Mouse (Mus musculus): ENCODE measurements around the gene Dis3. TPM values are rescaled to one million over a fixed set of nuclear protein-coding genes. Genes with fewer than 3 reads are reported as not detected.
"Not testable (repeated sequence)": the region's sequence is repeated elsewhere in the genome, so short reads cannot be mapped to it uniquely, and the experiment has no call there.

The Dis3 gene
- polyA plus RNA-seq, 1 experiment from 2014 or later = 27.4 TPM

DNA sequence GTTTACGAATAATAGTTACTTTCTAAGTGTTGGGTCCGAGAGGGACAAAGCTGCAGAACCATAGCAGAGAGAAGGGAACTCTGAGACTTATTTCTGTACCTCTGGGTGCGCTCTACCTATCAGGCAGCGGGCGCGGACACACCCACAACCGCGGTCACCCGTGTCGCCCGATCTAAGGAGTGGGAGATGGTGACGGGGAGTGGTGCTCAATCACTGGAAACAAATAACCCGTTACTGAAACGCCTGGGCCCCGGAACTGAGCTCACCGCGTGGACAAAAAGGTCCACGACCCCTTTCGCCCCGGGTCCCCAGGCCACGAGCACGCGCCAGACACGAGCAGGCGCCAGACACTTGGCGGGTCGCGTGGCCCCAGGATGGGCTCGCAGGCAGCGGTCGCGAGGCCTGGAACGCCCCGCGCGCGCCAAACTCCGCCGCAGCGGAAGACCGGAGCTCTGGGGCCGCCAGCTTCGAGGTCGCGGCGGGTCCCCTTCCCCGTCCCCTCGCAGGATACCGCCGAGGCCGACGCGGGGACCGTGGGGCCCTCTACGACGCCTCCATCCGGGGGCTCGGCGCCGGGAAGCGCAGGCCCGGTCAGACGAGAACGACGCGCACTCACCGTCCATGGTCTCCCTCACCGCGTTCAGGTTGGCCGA, 54.1 kb downstream of the Dis3 start:
- Histone ChIP-seq H3K9me3 (ENCODE audit: control insufficient read depth, low read length) (no peaks in the 10 kb centered on the region), H3K36me3 (ENCODE audit: control insufficient read depth, insufficient read depth, low read length) (no peaks in the 10 kb centered on the region), H3K4me1 (ENCODE audit: control insufficient read depth, insufficient read depth, low read length) (peaks cover 14% of the 10 kb centered on the region), H3K27me3 (ENCODE audit: control insufficient read depth, insufficient read depth, low read length) (no peaks in the 10 kb centered on the region), H3K9ac (replicated peaks; ENCODE audit: low read depth, low read length) (peak overlapping the region; percentile 96), H3K27ac (ENCODE audit: low read depth, low read length) (peak overlapping the region; percentile 83), H3K4me3 (ENCODE audit: low read depth, low read length) (peak overlapping the region; percentile 96), H3K4me2 (ENCODE audit: low read depth, low read length) (peak overlapping the region; percentile 67)
- peak; percentile 45 for ATAC-seq (ENCODE audit: low read depth)
- under 1% methylated on average over 67 of the region's 70 CpGs for WGBS

DNA sequence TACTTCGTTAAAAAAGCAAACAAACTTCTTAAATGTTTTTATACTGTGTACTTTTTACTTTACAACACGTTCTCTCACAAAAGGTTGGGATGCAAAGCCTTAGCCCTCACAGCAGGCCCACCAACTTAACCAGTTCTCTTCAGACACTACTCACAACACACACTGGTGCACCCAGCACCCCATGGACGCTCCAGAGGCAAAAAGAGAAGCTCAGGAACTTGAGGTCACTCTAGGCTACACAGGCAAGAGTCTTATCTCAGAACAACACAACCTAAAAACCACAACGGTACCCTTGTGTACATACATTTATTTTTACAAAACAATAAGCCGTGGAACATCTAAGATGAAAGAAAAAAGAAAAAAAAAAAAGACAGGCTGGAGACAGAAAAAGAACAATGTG, 54.9 kb downstream of the Dis3 start:
- H3K4me2 ChIP-seq (ENCODE audit: low read depth, low read length) = peak overlapping the region; percentile 67
- no peaks in the 10 kb centered on the region for H3K9me3 ChIP-seq (ENCODE audit: control insufficient read depth, low read length)
- peak overlapping the region; percentile 96 for H3K4me3 ChIP-seq (ENCODE audit: low read depth, low read length)
- WGBS = 6% methylated on average over 5 of the region's 5 CpGs
- no peak overlapping the region for H3K27ac ChIP-seq (ENCODE audit: low read depth, low read length)
- H3K4me1 ChIP-seq (ENCODE audit: control insufficient read depth, insufficient read depth, low read length) = peaks cover 14% of the 10 kb centered on the region
- H3K9ac ChIP-seq (replicated peaks; ENCODE audit: low read depth, low read length) = peak overlapping the region; percentile 96; the same call in 1 of the 2 replicates
- ATAC-seq (ENCODE audit: low read depth) = no peak
- no peaks in the 10 kb centered on the region for H3K27me3 ChIP-seq (ENCODE audit: control insufficient read depth, insufficient read depth, low read length)
- H3K36me3 ChIP-seq (ENCODE audit: control insufficient read depth, insufficient read depth, low read length) = no peaks in the 10 kb centered on the region; the same call in 1 of the 2 replicates

DNA sequence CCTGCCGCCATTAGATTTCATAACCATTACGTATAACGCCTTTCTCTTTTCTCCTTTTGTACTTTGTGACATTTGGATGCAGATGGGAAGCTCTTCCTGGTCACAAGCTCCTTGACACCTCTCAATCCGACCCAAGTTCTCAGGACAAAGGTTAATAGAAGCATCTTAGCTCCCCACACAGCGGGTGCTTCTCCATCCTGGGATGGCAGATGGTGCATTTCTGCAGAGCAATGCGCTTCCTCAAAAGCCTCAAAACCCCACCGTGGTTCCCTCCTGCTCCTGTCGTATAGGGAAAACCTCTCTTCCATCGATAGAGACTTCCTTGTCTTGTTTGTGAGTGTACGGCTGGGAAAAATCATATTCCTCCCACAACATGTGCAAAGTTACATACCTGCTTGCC, 55.5 kb downstream of the Dis3 start:
- H3K4me2 ChIP-seq (ENCODE audit: low read depth, low read length) = peak overlapping the region; percentile 67
- H3K36me3 ChIP-seq (ENCODE audit: control insufficient read depth, insufficient read depth, low read length) = no peaks in the 10 kb centered on the region; the same call in 1 of the 2 replicates
- no peaks in the 10 kb centered on the region for H3K27me3 ChIP-seq (ENCODE audit: control insufficient read depth, insufficient read depth, low read length)
- no peak overlapping the region; the same call in 1 of the 2 replicates for H3K4me3 ChIP-seq (ENCODE audit: low read depth, low read length)
- H3K4me1 ChIP-seq (ENCODE audit: control insufficient read depth, insufficient read depth, low read length) = peaks cover 14% of the 10 kb centered on the region
- 0 out of 2 replicates have a peak overlapping the region, but pooled peaks have one; percentile 29 for H3K9ac ChIP-seq (replicated peaks; ENCODE audit: low read depth, low read length)
- H3K27ac ChIP-seq (ENCODE audit: low read depth, low read length) = no peak overlapping the region
- ATAC-seq (ENCODE audit: low read depth) = no peak
- 19% methylated on average over 10 of the region's 10 CpGs for WGBS
- no peaks in the 10 kb centered on the region for H3K9me3 ChIP-seq (ENCODE audit: control insufficient read depth, low read length)

DNA sequence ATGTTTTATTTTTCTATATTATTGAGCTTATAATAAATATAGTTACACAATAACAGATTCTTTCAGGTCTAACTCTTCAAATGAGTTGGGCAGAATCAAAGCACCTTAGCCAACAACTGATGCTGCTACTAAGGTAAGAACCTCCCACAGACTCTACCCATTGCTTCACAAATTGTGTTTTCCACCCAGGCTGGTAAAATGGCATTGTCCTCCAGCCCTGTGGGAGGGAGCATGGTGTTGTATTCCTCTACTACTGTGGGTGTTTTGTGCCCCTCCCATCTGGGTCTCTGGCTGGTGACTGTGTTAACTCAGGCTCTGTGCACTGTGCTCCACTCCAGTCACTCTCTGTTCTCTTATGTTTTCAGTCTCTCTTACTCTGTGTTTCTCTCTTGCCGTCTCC, 56.1 kb downstream of the Dis3 start:
- H3K27me3 ChIP-seq (ENCODE audit: control insufficient read depth, insufficient read depth, low read length) = no peaks in the 10 kb centered on the region
- no peaks in the 10 kb centered on the region; the same call in 1 of the 2 replicates for H3K36me3 ChIP-seq (ENCODE audit: control insufficient read depth, insufficient read depth, low read length)
- H3K4me2 ChIP-seq (ENCODE audit: low read depth, low read length) = peak overlapping the region; percentile 67
- H3K4me1 ChIP-seq (ENCODE audit: control insufficient read depth, insufficient read depth, low read length) = peaks cover 14% of the 10 kb centered on the region
- H3K4me3 ChIP-seq (ENCODE audit: low read depth, low read length) = no peak overlapping the region
- ATAC-seq (ENCODE audit: low read depth) = no peak
- H3K27ac ChIP-seq (ENCODE audit: low read depth, low read length) = no peak overlapping the region
- H3K9me3 ChIP-seq (ENCODE audit: control insufficient read depth, low read length) = no peaks in the 10 kb centered on the region
- no peak overlapping the region for H3K9ac ChIP-seq (replicated peaks; ENCODE audit: low read depth, low read length)
- 29% methylated on average over 1 of the region's 1 CpGs for WGBS

DNA sequence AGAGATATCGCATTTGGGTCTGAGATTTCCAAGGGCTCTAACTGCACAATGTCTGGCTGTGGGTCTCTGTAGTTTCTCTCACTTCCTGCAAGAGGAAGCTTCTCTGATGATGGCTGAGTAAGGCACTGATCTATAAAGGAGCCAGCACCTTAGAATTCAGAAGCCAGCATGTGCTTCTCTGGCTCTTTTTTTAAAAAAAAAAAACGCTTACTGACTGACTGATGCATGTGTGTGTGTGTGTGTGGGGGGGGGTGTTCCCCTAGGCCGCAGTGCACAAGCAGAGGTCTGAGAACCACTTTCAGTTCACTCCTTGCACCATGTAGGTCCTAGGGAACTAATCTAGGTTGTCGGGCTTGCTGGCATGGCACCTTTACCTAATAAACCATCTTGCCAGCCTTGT, 58.2 kb downstream of the Dis3 start:
- Histone ChIP-seq H3K27me3 (ENCODE audit: control insufficient read depth, insufficient read depth, low read length) (no peaks in the 10 kb centered on the region), H3K9me3 (ENCODE audit: control insufficient read depth, low read length) (no peaks in the 10 kb centered on the region), H3K27ac (ENCODE audit: low read depth, low read length) (no peak overlapping the region), H3K4me3 (ENCODE audit: low read depth, low read length) (no peak overlapping the region), H3K4me2 (ENCODE audit: low read depth, low read length) (no peak overlapping the region), H3K9ac (replicated peaks; ENCODE audit: low read depth, low read length) (no peak overlapping the region), H3K4me1 (ENCODE audit: control insufficient read depth, insufficient read depth, low read length) (peaks cover 14% of the 10 kb centered on the region), H3K36me3 (ENCODE audit: control insufficient read depth, insufficient read depth, low read length) (no peaks in the 10 kb centered on the region; the same call in 1 of the 2 replicates)
- WGBS = 77% methylated on average over 4 of the region's 4 CpGs
- ATAC-seq (ENCODE audit: low read depth) = no peak

DNA sequence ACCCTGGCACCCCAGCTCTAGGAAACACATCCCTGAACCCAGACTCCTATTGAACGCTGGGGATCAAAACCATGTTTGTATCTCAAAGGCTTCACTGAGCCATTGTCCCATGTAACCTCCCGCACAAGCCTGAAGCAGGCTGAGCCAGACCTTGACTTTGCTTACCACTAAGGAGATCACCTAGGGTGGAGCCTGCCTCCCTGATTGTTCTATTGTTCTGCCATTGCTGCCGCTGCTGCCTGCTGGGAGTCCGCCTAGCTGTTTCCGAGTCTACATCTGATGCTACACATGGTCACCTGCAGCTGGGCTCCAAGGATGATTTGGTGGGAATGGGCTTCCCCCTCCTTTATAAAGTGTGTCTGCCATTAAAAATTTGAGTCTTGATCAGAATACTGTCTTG, 60.3 kb downstream of the Dis3 start:
- not testable (repeated sequence) for H3K9me3 ChIP-seq (ENCODE audit: control insufficient read depth, low read length); ATAC-seq (ENCODE audit: low read depth); H3K36me3 ChIP-seq (ENCODE audit: control insufficient read depth, insufficient read depth, low read length); H3K27ac ChIP-seq (ENCODE audit: low read depth, low read length); H3K4me2 ChIP-seq (ENCODE audit: low read depth, low read length); H3K9ac ChIP-seq (replicated peaks; ENCODE audit: low read depth, low read length); H3K4me3 ChIP-seq (ENCODE audit: low read depth, low read length); H3K4me1 ChIP-seq (ENCODE audit: control insufficient read depth, insufficient read depth, low read length); H3K27me3 ChIP-seq (ENCODE audit: control insufficient read depth, insufficient read depth, low read length)
- WGBS = 58% methylated on average over 5 of the region's 5 CpGs

DNA sequence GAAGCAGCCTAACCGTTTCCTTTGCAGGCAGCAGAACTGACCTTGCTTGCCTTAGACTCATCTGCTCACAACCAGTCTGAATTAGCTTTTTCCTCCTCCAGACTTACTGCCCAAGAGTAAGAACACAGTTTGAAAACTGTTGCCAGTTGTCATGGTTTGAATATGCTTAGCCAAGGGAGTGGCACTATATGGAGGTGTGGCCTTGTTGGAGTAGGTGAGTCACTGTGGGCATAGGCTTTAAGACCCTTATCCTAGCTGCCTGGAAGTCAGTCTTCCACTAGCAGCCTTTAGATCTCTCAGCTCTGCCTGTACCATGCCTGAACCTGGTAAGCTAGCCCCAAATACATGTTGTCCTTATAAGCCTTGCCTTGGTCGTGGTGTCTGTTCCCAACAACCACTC, 61.9 kb downstream of the Dis3 start:
- 80% methylated on average over 2 of the region's 2 CpGs for WGBS
- no peak for ATAC-seq (ENCODE audit: low read depth)

DNA sequence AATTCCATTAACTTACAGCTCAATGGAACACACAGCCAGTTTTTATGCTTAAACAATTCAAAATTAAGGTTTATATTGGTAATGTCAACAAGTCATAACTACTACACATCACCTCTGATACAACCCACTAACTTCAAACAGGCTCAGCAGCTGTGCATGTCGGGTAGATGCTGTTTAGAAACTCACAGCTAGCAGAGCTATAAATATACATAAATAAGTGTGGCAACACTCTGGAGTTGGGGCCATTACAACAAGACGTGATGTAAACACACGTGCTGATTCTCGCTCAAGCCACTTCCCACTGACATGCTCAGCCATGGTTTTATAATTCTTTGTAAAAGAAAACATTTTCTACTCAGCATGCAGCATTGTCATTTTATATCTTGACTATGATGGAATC, 63.5 kb downstream of the Dis3 start:
- Histone ChIP-seq H3K27ac (ENCODE audit: low read depth, low read length) (no peak overlapping the region), H3K4me2 (ENCODE audit: low read depth, low read length) (no peak overlapping the region), H3K4me1 (ENCODE audit: control insufficient read depth, insufficient read depth, low read length) (no peaks in the 10 kb centered on the region), H3K9ac (replicated peaks; ENCODE audit: low read depth, low read length) (no peak overlapping the region), H3K27me3 (ENCODE audit: control insufficient read depth, insufficient read depth, low read length) (no peaks in the 10 kb centered on the region), H3K4me3 (ENCODE audit: low read depth, low read length) (no peak overlapping the region), H3K36me3 (ENCODE audit: control insufficient read depth, insufficient read depth, low read length) (peaks cover 3% of the 10 kb centered on the region; the same call in 1 of the 2 replicates), H3K9me3 (ENCODE audit: control insufficient read depth, low read length) (no peaks in the 10 kb centered on the region)
- 74% methylated on average over 4 of the region's 4 CpGs for WGBS
- no peak for ATAC-seq (ENCODE audit: low read depth)

More for the DNA sequence above, 61.9 kb downstream of the Dis3 start:
- no peak overlapping the region for H3K4me3 ChIP-seq (ENCODE audit: low read depth, low read length)
- H3K9ac ChIP-seq (replicated peaks; ENCODE audit: low read depth, low read length) = no peak overlapping the region
- H3K9me3 ChIP-seq (ENCODE audit: control insufficient read depth, low read length) = no peaks in the 10 kb centered on the region
- peaks cover 3% of the 10 kb centered on the region; the same call in 1 of the 2 replicates for H3K36me3 ChIP-seq (ENCODE audit: control insufficient read depth, insufficient read depth, low read length)
- no peak overlapping the region for H3K27ac ChIP-seq (ENCODE audit: low read depth, low read length)
- H3K27me3 ChIP-seq (ENCODE audit: control insufficient read depth, insufficient read depth, low read length) = no peaks in the 10 kb centered on the region
- H3K4me1 ChIP-seq (ENCODE audit: control insufficient read depth, insufficient read depth, low read length) = no peaks in the 10 kb centered on the region
- H3K4me2 ChIP-seq (ENCODE audit: low read depth, low read length) = no peak overlapping the region

DNA sequence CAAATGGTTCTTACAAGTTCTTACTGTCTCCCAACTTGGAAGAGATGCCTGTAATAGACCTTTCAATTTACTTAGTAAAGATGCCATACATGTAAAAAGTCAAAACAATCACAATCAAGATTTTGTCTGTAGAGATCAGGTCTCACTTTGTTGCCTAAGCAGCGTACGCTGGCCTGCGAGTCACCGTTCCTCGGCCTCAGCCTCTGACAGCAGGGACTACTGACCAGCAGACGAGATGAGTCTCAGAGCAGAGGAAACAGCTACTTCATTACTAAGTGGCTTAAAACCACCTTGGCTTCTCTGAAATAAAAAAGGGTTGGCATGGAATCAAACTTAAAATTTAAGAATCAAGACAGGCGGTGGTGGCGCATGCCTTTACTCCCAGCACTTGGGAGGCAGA, 64.7 kb downstream of the Dis3 start:
- 97% methylated on average over 8 of the region's 8 CpGs for WGBS
- not testable (repeated sequence) for H3K9me3 ChIP-seq (ENCODE audit: control insufficient read depth, low read length)

More for the DNA sequence above, 64.7 kb downstream of the Dis3 start:
- not testable (repeated sequence) for H3K4me2 ChIP-seq (ENCODE audit: low read depth, low read length); H3K9ac ChIP-seq (replicated peaks; ENCODE audit: low read depth, low read length); H3K36me3 ChIP-seq (ENCODE audit: control insufficient read depth, insufficient read depth, low read length); H3K27ac ChIP-seq (ENCODE audit: low read depth, low read length); H3K4me3 ChIP-seq (ENCODE audit: low read depth, low read length); H3K27me3 ChIP-seq (ENCODE audit: control insufficient read depth, insufficient read depth, low read length); ATAC-seq (ENCODE audit: low read depth); H3K4me1 ChIP-seq (ENCODE audit: control insufficient read depth, insufficient read depth, low read length)

Data from neural tube, embryonic 14.5 days (tissue).